Mouse (Mus musculus) liver, postnatal 0 days (tissue): Measurements from ENCODE around the gene Cntn1. TPM values are rescaled to one million over a fixed set of nuclear protein-coding genes. Genes with fewer than 3 reads are reported as not detected.
A peak's percentile ranks its signal among the peaks of the same experiment; 100 is the strongest.
"Not testable (repeated sequence)": the region's sequence is repeated elsewhere in the genome, so short reads cannot be mapped to it uniquely, and the experiment has no call there.

Experiments
- ATAC-seq: fragments of 200-750 bp; cut with Nextera tagmentation; 2 replicates; pipeline ENCODE4 v1.8.0; 2017; ENCODE audit warnings: mild to moderate bottlenecking, moderate library complexity
- DNase-seq: peaks from one replicate; pipeline ENCODE4 v3.0.0-alpha.2; 2016
- H3K27ac ChIP-seq: fragments of 300-500 bp; sonication (generic); 2 replicates; pipeline ENCODE4 v1.5.1; 2014; ENCODE audit warnings: antibody characterized with exemption, moderate library complexity, mild to moderate bottlenecking, low read depth
- H3K27me3 ChIP-seq: fragments of 300-500 bp; sonication (generic); 2 replicates; pipeline ENCODE4 v1.6.1; 2014; ENCODE audit warnings: low read length, control low read depth, mixed read lengths; ENCODE audit not compliant: insufficient read depth
- H3K36me3 ChIP-seq: fragments of 300-500 bp; sonication (generic); replicated peaks from 2 replicates; pipeline ENCODE4 v1.6.1; 2014; ENCODE audit warnings: mild to moderate bottlenecking, control low read depth, low read length, moderate library complexity, mixed read lengths; ENCODE audit not compliant: insufficient read depth
- H3K4me1 ChIP-seq: fragments of 300-500 bp; sonication (generic); 2 replicates; pipeline ENCODE4 v1.6.1; 2014; ENCODE audit warnings: antibody characterized with exemption, mild to moderate bottlenecking, control low read depth; ENCODE audit not compliant: insufficient read depth
- H3K4me2 ChIP-seq: fragments of 300-500 bp; sonication (generic); 2 replicates; pipeline ENCODE4 v1.6.1; 2014; ENCODE audit warnings: low read depth, mild to moderate bottlenecking, low read length, moderate library complexity, mixed read lengths
- H3K4me3 ChIP-seq: fragments of 300-500 bp; sonication (generic); 2 replicates; pipeline ENCODE4 v1.5.1; 2014; ENCODE audit warnings: low read depth, low read length
- H3K9ac ChIP-seq: fragments of 300-500 bp; sonication (generic); replicated peaks from 2 replicates; pipeline ENCODE4 v1.6.1; 2014; ENCODE audit warnings: mild to moderate bottlenecking, moderate library complexity
- H3K9me3 ChIP-seq: fragments of 300-500 bp; sonication (generic); 2 replicates; pipeline ENCODE4 v1.6.1; 2016; ENCODE audit warnings: mild to moderate bottlenecking, control low read depth, low read length, mixed read lengths
- CTCF ChIP-seq: sonication (generic); IDR thresholded peaks from 2 replicates; pipeline ENCODE4 v1.5.1; 2016; ENCODE audit warnings: antibody characterized with exemption, low read depth
- EP300 ChIP-seq: IDR thresholded peaks from 2 replicates; pipeline ENCODE4 v1.6.1; 2016; ENCODE audit warnings: antibody characterized with exemption, low read depth, mild to moderate bottlenecking
- WGBS: fragments of 180-500 bp; shearing (Covaris S2); extraction: QIAGEN DNeasy Blood & Tissue Kit; methylation state at CpG from one replicate; pipeline ENCODE4 v1.1.7; 2014; ENCODE audit not compliant: insufficient replicate concordance; 5-methylcytosine and 5-hydroxymethylcytosine counted together
- polyA plus RNA-seq: library from polyadenylated mRNA; unstranded; fragments of >200 nt; fragmentation: Nextera tagmentation; extraction: Ambion mirVana; gene quantifications from 2 replicates; pipeline ENCODE4 v1.2.1, GENCODE M21; 2015

The Cntn1 gene
- polyA plus RNA-seq, 1 experiment from 2014 or later: not detected

GRCm38 (mm10) chr15:92344136-92344869, 293.3 kb downstream of the Cntn1 start:
- no peaks in the 10 kb centered on the region for H3K4me1 ChIP-seq
- H3K4me3 ChIP-seq: 0 out of 2 replicates have a peak overlapping the region, but pooled peaks have one; percentile 23
- DNase-seq: no peak
- H3K9ac ChIP-seq: no peak overlapping the region
- no peaks in the 10 kb centered on the region for H3K36me3 ChIP-seq
- 0 out of 2 replicates have a peak, but pooled peaks cover 2% of the 10 kb centered on the region for H3K9me3 ChIP-seq
- H3K4me2 ChIP-seq: peak overlapping the region; percentile 44
- no peaks in the 10 kb centered on the region for H3K27me3 ChIP-seq
- 61% methylated on average over 23 of the region's 23 CpGs for WGBS
- ATAC-seq: peak; percentile 71
- TF ChIP-seq CTCF (no peak), EP300 (0 out of 2 replicates have a peak, but pooled peaks have one; percentile 38)
- H3K27ac ChIP-seq: no peak overlapping the region

GRCm38 (mm10) chr15:92347426-92347825, 296.5 kb downstream of the Cntn1 start:
- Histone ChIP-seq H3K27ac (no peak overlapping the region), H3K9me3 (0 out of 2 replicates have a peak, but pooled peaks cover 2% of the 10 kb centered on the region), H3K4me2 (no peak overlapping the region), H3K27me3 (no peaks in the 10 kb centered on the region), H3K9ac (no peak overlapping the region), H3K4me1 (no peaks in the 10 kb centered on the region), H3K36me3 (no peaks in the 10 kb centered on the region), H3K4me3 (no peak overlapping the region)
- DNase-seq (no peak), ATAC-seq (no peak)
- no peak for TF ChIP-seq EP300
- no peak for TF ChIP-seq CTCF
- 43% methylated on average over 4 of the region's 4 CpGs for WGBS

GRCm38 (mm10) chr15:92347902-92348301, 296.9 kb downstream of the Cntn1 start:
- no peaks in the 10 kb centered on the region for H3K9me3 ChIP-seq
- DNase-seq: no peak
- H3K4me3 ChIP-seq: no peak overlapping the region
- H3K36me3 ChIP-seq: no peaks in the 10 kb centered on the region
- H3K27ac ChIP-seq: no peak overlapping the region
- H3K27me3 ChIP-seq: no peaks in the 10 kb centered on the region
- ATAC-seq: no peak
- 44% methylated on average over 3 of the region's 3 CpGs for WGBS
- H3K4me1 ChIP-seq: no peaks in the 10 kb centered on the region
- TF ChIP-seq EP300: no peak
- no peak for TF ChIP-seq CTCF
- H3K9ac ChIP-seq: no peak overlapping the region
- no peak overlapping the region for H3K4me2 ChIP-seq

GRCm38 (mm10) chr15:92348453-92348852, 297.5 kb downstream of the Cntn1 start:
- H3K4me3 ChIP-seq, H3K27me3 ChIP-seq, H3K9ac ChIP-seq, ATAC-seq, H3K4me1 ChIP-seq, H3K36me3 ChIP-seq, H3K4me2 ChIP-seq, H3K9me3 ChIP-seq, H3K27ac ChIP-seq, DNase-seq: not testable (repeated sequence)

DNA sequence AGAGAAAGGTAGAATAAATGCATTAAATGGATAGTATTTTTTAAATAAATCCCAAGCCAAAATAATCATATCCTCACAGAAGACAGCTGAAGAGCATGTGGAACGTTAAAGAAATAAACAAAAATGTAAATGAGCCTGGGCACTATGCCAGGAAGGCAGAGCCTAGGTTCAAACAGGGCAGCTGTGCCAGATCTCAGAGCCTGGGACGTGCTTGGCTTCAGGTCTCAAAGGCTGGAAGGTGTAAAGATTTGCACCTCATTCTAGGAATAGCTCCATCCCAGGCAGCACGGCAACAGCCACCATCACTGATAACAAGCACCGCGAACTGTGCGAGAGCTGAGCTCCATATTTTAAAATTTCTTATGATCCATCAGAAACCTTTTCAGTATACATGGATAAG, 313.2 kb downstream of the Cntn1 start:
- DNase-seq (no peak), ATAC-seq (no peak)
- Histone ChIP-seq H3K4me1 (no peaks in the 10 kb centered on the region), H3K4me2 (no peak overlapping the region), H3K9me3 (no peaks in the 10 kb centered on the region), H3K4me3 (no peak overlapping the region), H3K27me3 (no peaks in the 10 kb centered on the region), H3K9ac (no peak overlapping the region), H3K27ac (no peak overlapping the region), H3K36me3 (no peaks in the 10 kb centered on the region)
- TF ChIP-seq CTCF: no peak
- no peak for TF ChIP-seq EP300
- 61% methylated on average over 6 of the region's 6 CpGs for WGBS

GRCm38 (mm10) chr15:92364592-92364991, 313.6 kb downstream of the Cntn1 start:
- Histone ChIP-seq H3K4me1 (no peaks in the 10 kb centered on the region), H3K9me3 (no peaks in the 10 kb centered on the region), H3K27me3 (no peaks in the 10 kb centered on the region), H3K4me2 (no peak overlapping the region), H3K36me3 (no peaks in the 10 kb centered on the region), H3K9ac (no peak overlapping the region), H3K4me3 (no peak overlapping the region), H3K27ac (no peak overlapping the region)
- ATAC-seq (no peak), DNase-seq (no peak)
- TF ChIP-seq EP300 (no peak), CTCF (no peak)

Other genes starting within 250 kb of the Cntn1 start
- not detected in 2 replicates for gene Smgc, start 212.9 kb upstream of the Cntn1 start, polyA plus RNA-seq